Mouse (Mus musculus) kidney, adult 18-20 months (tissue): ENCODE measurements at regions not wholly inside any gene's neighbourhood (a gene's known extent, or its start where the extent isn't known, plus 50 kb on each side); places are given as distances from the start of the nearest gene placed in this dataset.
"Not testable (repeated sequence)": the region's sequence is repeated elsewhere in the genome, so short reads cannot be mapped to it uniquely, and the experiment has no call there.

Experiments used
- DNase-seq: peaks from one replicate; pipeline ENCODE4 v3.0.0; 2021

DNA sequence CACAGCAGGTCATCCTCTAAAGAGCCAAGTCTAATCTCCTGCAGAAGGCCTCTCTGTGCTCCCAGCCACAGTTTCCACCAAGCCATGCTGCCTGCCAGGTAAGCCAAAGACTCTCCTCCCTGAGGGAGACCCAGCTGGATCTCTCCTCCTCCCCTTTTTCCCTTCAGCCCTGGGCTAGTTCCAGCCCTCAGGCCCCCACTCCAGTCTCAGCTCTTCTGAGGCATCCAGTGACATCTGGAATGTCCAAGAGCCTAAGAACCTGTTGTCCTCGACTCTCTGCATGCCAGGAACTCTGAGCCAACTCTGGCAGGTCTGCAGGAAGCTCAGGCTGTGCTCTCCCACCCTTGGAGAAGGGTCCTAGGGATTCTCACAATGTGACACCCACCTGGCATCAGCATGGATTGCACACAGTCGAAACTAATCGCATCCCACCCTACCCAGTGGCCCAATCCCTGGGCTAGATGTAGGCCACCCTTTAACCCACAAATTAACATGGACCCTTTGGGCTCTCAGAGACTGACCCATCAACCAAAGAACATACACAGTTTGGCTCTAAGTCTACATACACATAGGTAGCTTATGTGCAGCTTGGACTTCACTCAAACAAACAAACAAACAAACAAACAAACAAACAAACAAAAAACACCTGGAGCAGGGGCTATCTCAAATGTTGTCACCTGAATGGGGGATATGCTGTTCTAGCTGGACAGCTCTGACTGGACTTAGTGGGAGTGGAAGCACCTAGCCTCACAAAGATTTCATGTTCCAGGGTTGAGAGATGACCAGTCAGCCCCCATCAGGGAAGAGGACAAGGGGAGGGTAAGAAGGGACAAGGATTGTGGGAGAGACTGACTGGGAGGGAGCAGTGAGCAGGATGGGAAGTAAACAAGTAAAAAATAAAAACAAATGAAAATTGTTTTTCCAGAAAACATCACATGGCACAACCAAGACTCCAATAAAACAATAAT, 57.9 kb upstream of the Zfp709 start:
- DNase-seq = not testable (repeated sequence)

DNA sequence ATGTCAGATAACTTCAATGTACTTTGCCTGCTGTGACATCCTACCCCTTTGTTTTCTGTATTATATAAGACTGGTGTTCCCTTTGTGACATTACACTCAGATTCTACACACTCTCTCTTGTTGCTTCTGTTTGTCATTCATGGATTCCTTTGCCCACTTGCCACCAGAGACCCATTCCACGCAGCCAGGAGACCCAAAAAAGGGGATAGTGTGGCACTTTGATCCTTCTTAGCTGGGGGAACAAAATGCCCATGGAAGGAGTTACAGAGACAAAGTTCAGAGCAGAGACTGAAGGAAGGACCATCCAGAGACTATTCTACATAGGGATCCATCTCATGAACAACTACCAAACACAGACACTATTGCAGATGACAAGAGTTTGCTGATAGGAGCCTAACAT, 59.1 kb upstream of the Zfp709 start:
- not testable (repeated sequence) for DNase-seq

DNA sequence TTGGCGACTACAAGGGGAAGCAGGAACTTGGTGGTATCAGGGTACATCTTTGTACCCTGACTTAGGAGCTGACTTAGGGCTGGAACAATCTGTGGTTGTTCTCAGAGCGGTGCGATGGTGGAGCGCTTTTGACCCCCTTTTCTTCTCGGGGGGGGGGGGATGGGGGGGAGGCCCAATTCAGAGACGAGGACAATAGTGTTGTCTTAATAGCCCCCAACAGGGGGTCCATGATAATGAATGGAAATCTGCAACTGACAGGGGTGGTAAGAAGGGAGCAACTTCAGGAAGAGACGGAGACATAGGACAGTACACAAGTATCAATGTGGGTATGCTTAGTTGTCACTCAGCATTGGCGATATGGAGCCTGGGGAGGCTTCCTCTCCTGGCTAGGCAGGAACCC, 61.9 kb upstream of the Zfp709 start:
- DNase-seq = not testable (repeated sequence)

DNA sequence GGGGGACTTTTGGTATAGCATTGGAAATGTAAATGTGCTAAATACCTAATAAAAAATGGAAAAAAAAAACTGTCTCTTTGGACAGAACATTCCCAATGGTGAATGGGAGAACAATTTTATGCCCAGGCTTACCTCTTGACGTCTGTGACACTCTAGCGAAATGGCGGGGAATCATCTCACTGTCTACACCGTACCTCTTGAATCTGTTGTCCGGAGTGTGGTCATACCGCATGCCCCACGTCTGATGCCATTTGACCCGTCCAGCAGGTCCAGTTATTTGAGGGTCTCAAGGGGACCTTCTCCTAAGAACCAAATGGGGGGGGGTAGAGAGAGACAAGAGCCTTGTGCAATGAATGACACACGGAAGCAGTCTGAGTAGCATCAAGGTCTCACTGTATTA, 62.4 kb upstream of the Zfp709 start:
- not testable (repeated sequence) for DNase-seq

DNA sequence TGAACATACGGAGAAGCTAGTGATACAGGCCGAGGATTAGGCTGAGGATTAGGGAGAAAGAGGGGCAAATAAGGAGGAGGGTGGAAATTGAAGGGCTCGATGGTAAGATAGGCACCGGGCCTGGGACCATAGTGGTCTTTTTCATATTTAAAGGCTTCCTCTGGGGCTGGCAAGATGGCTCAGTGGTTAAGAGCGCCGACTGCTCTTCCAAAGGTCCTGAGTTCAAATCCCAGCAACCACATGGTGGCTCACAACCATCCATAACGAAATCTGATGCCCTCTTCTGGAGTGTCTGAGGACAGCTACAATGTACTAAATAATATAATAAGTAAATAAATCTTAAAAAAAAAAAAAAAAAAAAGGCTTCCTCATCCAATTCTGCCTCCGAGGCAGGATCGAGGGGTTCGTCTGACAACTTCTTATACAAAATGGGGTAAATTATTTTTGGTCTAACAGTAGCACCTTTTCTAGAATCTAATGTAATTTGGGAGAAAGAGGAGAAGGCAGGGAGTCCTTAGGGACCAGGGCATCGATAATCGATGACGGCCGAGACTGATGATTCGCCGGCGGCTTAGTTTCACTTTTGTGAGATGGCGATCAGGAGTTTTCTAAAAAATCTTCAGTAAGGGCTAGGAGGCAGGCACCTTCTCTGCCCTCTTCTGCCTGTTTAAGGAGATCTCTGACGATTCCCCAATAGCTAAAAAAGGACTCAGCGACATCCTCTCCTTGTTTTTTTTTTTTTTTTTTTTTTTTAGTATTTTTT, 65.4 kb upstream of the Zfp709 start:
- DNase-seq = not testable (repeated sequence)

DNA sequence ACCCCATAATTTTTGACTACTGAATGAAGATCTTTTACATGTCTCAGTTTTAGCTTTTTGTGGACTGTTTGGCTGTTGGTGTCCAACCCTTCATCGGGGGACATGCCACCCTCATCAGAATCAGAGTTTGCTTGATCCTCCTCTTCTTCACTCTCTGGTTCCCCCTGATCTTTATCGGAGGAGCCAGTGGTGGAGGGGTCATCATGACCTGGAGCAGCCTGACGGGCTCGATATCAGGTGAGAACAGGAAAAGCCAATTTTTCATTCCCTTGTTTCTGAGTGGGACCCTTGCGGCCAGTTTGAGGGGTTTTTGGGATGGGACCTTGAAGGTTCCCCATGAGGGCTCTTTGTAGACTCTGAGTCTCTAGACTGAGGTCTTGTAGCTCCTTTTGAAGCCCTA, 66.0 kb upstream of the Zfp709 start:
- DNase-seq = not testable (repeated sequence)

DNA sequence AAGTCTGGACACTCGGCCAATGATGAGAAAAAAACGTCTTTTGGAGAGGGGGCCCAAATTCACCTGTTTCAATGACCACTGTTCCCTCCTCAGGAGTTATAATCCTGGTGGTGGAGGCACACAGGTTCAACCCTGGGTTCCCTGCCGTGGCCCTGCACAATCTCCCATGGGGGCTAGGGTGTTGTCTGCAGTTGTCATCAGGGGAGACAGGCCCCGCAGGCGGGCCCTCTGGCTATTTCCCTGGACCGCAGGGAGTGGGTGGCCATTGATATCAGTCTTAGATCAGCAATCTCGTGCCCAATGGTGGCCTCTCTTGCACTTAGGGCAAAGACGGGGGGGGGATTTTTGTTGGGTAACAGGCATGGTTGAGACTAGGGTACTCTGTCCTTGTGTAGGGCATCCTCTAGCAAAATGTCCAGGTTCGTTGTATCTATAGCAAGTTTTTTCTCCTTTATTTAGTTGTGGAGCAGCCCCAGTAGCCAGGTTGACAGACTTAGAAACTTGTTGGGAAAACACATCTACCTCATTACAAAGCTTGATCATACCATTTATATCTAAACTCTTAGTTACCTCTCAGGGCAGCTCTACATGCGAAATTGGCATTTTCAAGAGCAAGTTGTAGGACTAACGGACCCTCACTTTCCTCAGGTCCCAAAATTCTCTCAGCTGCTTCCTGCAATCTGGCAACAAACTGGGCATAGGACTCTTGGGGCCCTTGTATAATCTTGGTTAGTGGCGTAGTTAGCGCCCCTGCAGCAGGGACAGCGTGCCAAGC, 66.9 kb upstream of the Zfp709 start:
- not testable (repeated sequence) for DNase-seq

DNA sequence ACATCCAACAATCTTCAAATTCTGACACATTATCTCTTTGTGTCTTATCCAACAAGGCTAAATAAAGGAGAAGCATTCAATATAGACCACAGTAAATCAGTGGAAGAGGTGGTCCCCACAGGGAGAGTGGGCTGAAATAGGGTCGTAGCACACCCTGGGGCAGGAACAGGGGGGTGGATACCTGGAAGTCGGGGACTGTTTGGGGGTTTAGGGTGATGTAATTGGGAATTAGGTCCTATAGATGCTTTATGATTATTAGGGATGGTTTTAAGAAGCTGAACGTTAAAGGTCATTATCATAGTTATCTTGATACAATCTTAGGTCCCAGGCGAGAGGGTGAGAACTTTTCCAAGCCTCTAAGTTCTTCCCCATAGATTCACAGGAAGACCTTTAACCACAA, 67.9 kb upstream of the Zfp709 start:
- DNase-seq = not testable (repeated sequence)

DNA sequence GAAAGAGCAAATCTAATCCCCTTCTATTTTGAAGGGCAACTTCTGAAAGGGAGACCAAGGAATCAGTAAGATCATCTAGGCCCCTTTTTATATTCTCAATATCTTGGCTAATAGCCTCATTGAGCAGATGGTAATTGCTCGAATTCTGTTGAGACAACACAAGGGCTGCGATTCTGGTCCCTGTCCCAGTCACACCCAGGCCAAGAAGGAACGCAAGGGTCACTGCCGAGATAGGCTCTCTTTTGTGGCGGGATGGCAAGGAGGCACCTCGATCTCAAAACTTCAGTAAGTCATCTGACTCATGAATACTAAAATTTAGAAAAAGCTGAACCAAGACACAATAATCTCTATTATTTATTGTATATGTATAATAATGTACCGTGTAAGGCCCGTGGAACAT, 68.6 kb upstream of the Zfp709 start:
- DNase-seq = not testable (repeated sequence)

DNA sequence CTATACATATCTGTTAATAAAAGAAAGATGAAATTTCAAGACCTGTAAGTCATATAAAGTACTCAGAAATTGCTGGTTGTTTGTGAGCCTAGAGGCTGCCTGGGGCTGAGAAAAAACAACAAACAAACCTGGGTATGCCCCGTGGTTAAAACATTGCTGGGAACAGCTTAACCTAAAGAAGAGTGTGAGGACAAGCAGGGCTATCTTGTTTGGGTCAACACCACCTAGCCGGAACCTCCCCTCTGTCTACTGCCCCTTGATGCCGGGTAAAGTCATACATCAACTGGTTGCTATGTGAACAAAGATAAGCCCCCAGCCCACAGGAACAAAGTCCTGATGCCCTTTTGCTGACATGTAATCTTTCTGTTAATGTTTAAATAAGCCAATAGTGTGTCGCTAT, 74.0 kb upstream of the Zfp709 start:
- not testable (repeated sequence) for DNase-seq

DNA sequence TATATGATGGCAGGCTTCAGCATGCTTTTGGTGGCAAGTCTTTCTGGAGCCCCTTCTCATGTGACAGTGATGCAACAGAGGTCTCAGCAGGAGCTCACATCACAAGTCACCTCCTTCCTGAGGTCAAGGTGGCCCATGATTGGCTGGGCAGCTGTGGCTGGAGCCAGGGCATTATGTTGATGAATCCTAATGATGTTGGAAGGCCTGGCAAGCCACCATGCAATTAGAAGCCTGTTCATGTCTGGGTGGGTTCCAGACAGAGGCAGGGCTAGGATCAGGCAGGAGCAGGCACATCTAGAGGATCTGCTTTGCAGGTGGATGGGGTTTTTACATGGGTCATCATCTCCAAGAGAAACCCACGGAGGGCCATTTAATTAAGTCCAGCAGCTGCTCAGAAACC, 77.2 kb upstream of the Zfp709 start:
- not testable (repeated sequence) for DNase-seq

DNA sequence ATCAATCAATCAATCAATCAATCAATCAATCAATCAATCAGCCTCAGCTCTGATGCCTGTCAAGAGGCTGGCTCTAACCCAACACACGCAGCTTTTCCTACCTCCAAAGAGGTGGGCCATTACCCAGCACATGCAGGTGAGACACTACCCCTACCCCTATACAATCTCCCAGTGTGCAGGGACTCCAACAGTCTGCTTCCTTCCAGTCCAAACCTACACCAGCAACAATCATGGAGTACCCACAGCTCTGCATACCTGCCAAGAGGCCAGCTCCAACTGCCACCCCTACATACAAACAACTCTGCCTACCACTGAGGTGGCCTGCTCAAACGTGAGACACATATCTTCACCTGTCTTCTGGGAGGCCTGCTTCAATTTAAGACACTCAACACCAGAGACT, 76.7 kb upstream of the Fcho1 start:
- DNase-seq = not testable (repeated sequence)

DNA sequence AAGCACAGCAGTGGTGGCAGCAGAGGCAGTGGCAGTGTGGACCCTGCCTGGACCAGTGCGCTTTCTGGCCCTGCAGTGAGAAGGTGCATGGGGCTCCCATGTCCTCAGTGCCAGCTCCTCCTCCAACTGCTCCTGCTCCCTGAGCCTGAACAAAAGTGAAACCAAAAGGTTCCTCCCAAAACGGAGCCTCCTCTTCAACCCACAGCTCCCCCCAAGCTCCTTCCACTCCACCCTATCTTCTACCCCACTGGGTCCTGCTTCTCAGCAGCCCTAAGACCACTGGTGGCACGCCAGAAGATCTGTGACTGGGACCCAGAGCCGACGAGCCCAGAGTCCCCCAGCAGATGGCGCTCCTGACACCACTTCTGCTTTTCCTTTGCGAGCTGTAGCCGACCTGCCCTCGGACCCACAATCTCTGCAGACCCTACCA, 63.5 kb upstream of the Fcho1 start:
- peak; percentile 38 for DNase-seq

DNA sequence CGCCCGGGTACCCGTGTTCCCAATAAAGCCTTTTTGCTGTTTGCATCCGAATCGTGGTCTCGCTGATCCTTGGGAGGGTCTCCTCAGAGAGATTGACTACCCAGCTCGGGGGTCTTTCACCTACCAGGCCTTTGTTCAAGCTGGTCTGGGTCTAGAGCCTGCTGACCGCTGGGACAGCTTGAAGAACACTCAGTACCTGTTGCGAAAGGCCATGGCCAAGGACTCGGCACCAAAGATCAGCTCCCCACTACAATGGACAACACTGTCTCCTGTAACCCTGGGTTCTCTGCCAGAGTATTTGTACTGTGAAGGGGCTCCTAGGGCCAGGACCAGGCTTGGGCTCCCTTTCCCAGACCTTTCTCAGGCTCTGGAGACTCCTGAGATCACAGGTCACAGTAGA, 55.1 kb upstream of the Fcho1 start:
- not testable (repeated sequence) for DNase-seq

DNA sequence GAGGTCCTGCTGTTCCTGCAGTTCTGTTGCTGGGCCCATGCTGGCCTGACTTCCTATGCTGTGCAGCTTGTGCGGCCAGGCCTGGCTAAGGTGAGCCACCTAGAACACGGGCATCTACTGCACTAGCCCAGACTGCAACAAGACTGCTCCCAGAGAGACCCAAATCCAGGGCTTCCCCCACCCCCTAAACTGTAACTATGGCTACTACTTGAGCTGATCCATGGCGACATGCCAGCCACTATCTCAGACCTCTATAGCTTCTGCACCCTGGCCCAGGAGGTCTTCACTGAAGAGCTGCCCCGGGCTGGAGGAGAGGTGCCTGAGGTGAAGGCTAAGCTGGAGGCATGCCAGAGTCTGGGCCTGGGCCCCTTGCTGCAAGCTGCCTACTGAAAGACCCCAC, 54.3 kb upstream of the Fcho1 start:
- not testable (repeated sequence) for DNase-seq

DNA sequence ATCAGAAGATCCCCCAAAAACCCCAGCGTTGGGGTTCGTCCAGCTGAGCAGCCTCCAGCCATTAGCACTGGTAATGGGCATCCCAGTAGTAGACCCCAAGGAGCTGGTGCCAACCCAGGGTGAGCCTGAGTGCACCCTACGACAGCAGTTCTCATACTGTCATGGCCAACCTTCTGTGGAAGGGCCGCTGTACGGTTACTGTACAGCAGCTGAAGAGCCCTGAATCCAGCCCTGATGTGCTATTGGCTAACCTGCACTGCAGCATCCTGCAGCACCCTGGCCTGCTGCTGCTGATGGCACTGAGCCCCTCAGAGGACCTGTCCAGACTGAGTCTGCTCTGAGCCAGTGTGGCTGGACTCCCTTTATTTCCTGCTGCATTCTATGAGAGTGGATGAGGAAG, 53.9 kb upstream of the Fcho1 start:
- DNase-seq = not testable (repeated sequence)

DNA sequence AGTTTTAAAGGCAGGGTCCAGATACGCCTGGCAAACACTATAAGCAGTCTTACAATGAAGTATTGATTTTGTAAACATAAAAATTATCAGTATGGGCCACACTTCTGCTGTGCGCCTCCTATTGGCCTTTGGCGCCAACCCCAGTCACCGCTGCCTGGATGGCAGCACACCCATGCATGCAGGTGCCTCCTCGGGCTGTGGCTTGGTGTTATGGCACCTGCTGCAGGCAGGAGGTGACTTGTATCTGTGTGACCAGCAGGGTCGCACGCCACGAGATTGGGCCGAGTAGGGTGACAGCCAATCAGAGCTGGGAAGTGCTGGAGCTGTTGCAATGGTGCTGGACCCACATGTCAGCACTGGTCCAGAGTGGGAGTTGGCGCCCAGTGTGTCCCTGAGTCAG, 53.4 kb upstream of the Fcho1 start:
- DNase-seq = no peak
